In the genomic region with DNA sequence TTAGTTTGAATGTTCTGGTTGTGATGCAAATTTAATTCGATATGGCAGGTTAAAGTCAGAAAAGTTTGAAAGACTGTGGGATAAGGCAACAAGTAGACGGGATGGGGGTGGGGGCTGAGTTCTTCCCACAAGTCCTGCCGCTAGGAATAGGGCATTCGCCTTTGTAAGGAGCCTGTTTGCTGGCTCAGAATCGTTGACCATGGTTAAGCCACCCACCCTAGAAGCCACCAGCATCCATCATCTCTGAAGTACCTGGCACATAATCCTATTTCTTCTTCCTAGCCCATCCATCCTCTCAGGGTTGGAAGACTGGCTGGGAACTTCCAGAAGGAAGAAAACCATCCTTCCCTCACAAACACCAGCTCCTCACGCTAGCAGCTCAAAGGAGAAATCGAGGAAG, we compare ENCODE assay signal across 8 mouse cellular contexts. TPM values are rescaled to one million over a fixed set of nuclear protein-coding genes. Genes with fewer than 3 reads are reported as not detected.
DNase-seq lines count a peak whose midpoint lies in the region; ATAC-seq and TF ChIP-seq lines count a peak whose summit lies in the region.

No protein-coding gene starts in this region.

- 0 out of 4 replicates have a peak, but pooled peaks cover 0 to under 1% of the 10 kb centered on the region in 2 experiments for H3K4me1 ChIP-seq in heart, embryonic 14.5 days (ENCODE audit: control insufficient read depth in 2 of 2, insufficient read depth in 2 of 2, low read length in 2 of 2)
- H3K4me1 ChIP-seq in ES-E14 (ENCODE audit: control insufficient read depth in 2 of 2, insufficient read depth in 2 of 2, low read length in 2 of 2, poor library complexity in 1 of 2), result no peaks in the 10 kb centered on the region
- H3K4me1 ChIP-seq in forebrain, embryonic 16.5 days (replicated peaks; ENCODE audit: control insufficient read depth, insufficient read depth, low read length), result peaks cover 63% of the 10 kb centered on the region

- ATAC-seq in heart, embryonic 14.5 days (ENCODE audit: insufficient number of reproducible peaks, insufficient read depth, low FRiP score, low read depth), result no peak
- no peak for ATAC-seq in forebrain, embryonic 16.5 days

- H3K27me3 ChIP-seq in heart, embryonic 14.5 days (ENCODE audit: control insufficient read depth, insufficient read depth, low read length), result peaks cover 20% of the 10 kb centered on the region; the same call in 1 of the 2 replicates
- H3K27me3 ChIP-seq in forebrain, embryonic 16.5 days (replicated peaks; ENCODE audit: control insufficient read depth, insufficient read depth, low read length), result no peaks in the 10 kb centered on the region

- DNase-seq in heart, postnatal 4 days, result no peak
- DNase-seq in ES-E14 (ENCODE audit: low read depth, low spot score), result no peak
- DNase-seq in urinary bladder, adult 18-20 months (ENCODE audit: low spot score in 2 of 2), result no peak
- DNase-seq in adrenal gland, adult 2 months, result no peak
- DNase-seq in left cerebral cortex, adult 18-20 months (ENCODE audit: low spot score in 2 of 2), result no peak

- WGBS in heart, embryonic 14.5 days, result 15% methylated on average over 7 of the region's 7 CpGs
- WGBS in forebrain, embryonic 16.5 days, result 5% methylated on average over 7 of the region's 7 CpGs
- WGBS in macrophage (ENCODE audit: missing documents), result 54% methylated on average over 7 of the region's 7 CpGs

- peak overlapping the region; percentile 79 for H3K9ac ChIP-seq in heart, embryonic 14.5 days (ENCODE audit: low read length)
- no peak overlapping the region for H3K9ac ChIP-seq in ES-E14 (ENCODE audit: insufficient read depth, low read depth, low read length, poor library complexity, severe bottlenecking)
- H3K9ac ChIP-seq in forebrain, embryonic 16.5 days (replicated peaks; ENCODE audit: low read depth, low read length), result peak overlapping the region; percentile 98

- no peaks in the 10 kb centered on the region for H3K36me3 ChIP-seq in heart, embryonic 14.5 days (ENCODE audit: control insufficient read depth, insufficient read depth, low read length)
- no peaks in the 10 kb centered on the region for H3K36me3 ChIP-seq in ES-E14 (ENCODE audit: control insufficient read depth, insufficient read depth, low read length, poor library complexity, severe bottlenecking)
- H3K36me3 ChIP-seq in forebrain, embryonic 16.5 days (ENCODE audit: control insufficient read depth, insufficient read depth), result no peaks in the 10 kb centered on the region
- H3K36me3 ChIP-seq in macrophage (ENCODE audit: inconsistent target), result no peaks in the 10 kb centered on the region

- in situ Hi-C loops in ES-E14 (cut with MboI; ENCODE audit: low sequenced_read_pairs in 2 of 2, unreplicated experiment in 2 of 2), result no loop called here

- no peaks in the 10 kb centered on the region for H3K9me3 ChIP-seq in heart, embryonic 14.5 days (ENCODE audit: control insufficient read depth, low read length)
- H3K9me3 ChIP-seq in ES-E14 (ENCODE audit: control insufficient read depth, insufficient read depth, low read depth, low read length), result no peaks in the 10 kb centered on the region
- H3K9me3 ChIP-seq in forebrain, embryonic 16.5 days (ENCODE audit: control insufficient read depth, low read length), result no peaks in the 10 kb centered on the region

- peak overlapping the region; percentile 55 to 77 for H3K4me3 ChIP-seq in heart, embryonic 14.5 days (ENCODE audit: control insufficient read depth in 1 of 2, insufficient read depth in 1 of 2, low read depth in 1 of 2, low read length in 2 of 2)
- H3K4me3 ChIP-seq in ES-E14 (ENCODE audit: insufficient read depth in 1 of 2, low read depth in 1 of 2, low read length in 2 of 2, poor library complexity in 1 of 2, severe bottlenecking in 1 of 2), result peak overlapping the region; percentile 77 to 96; a peak in 3 of 4 replicates
- H3K4me3 ChIP-seq in forebrain, embryonic 16.5 days (replicated peaks; ENCODE audit: low read length), result peak overlapping the region; percentile 91
- peak overlapping the region; percentile 42; the same call in 1 of the 2 replicates for H3K4me3 ChIP-seq in macrophage (ENCODE audit: inconsistent target)

- peak overlapping the region; percentile 95 for H3K4me2 ChIP-seq in heart, embryonic 14.5 days (ENCODE audit: low read length)
- peak overlapping the region; percentile 83 for H3K4me2 ChIP-seq in forebrain, embryonic 16.5 days (ENCODE audit: low read length)

- no peaks in the 10 kb centered on the region for H3K79me2 ChIP-seq in macrophage (ENCODE audit: inconsistent target)

- no peak overlapping the region for H3K27ac ChIP-seq in heart, embryonic 14.5 days (replicated peaks in 1 of 2; ENCODE audit: control insufficient read depth in 1 of 2, insufficient read depth in 1 of 2, low read depth in 2 of 2, low read length in 2 of 2)
- H3K27ac ChIP-seq in ES-E14 (ENCODE audit: insufficient read depth, low read depth, low read length, poor library complexity, severe bottlenecking) (no peak overlapping the region), macrophage (no peak overlapping the region)
- peak overlapping the region; percentile 97 for H3K27ac ChIP-seq in forebrain, embryonic 16.5 days (ENCODE audit: low read length)

TF ChIP-seq in ES-E14, 5 proteins besides CTCF, POLR2A, EP300 and RAD21 (continues in another document):
- TF ChIP-seq HCFC1 (IDR thresholded peaks at IDR 0.05; ENCODE audit: borderline replicate concordance, insufficient read depth, low read length), result no peak

RNA-seq across cellular contexts. Expression of a gene that starts 1.2 kb away (rescaled TPM):
- 3.5 and 3.6 TPM in 2 replicates for polyA plus RNA-seq in heart, embryonic 14.5 days (2014; fragmentation: Nextera tagmentation; extraction: Ambion mirVana)
- 1 to 10 TPM; 3.1 to 3.7 TPM for total RNA-seq in heart, postnatal 4 days (2021)
- total RNA-seq in ES-E14 (2012; rRNA removed), result 4.1 and 5.8 TPM in 2 replicates
- polyA plus RNA-seq in forebrain, embryonic 16.5 days (2015; fragmentation: Nextera tagmentation; extraction: Ambion mirVana), result 43.2 and 50.4 TPM in 2 replicates
- 1 to 10 TPM in 22 of 26 experiments, under 1 TPM in 4; 0.73 to 8.2 (median 2.8) TPM for total RNA-seq in macrophage (2018; cell fraction: chromatin; rRNA removed)
- total RNA-seq in macrophage (2018; cell fraction: cytosol; rRNA removed), result 1 to 10 TPM in 13 of 26 experiments, under 1 TPM in 13; 0.47 to 2.5 (median 1.3) TPM
- 1 to 10 TPM in 20 of 26 experiments, under 1 TPM in 6; 0.58 to 9.2 (median 2.0) TPM for total RNA-seq in macrophage (2018; cell fraction: nucleus; rRNA removed)
- polyA plus RNA-seq in macrophage (2018), result 0.63 to 1.2 TPM (median 1.1 TPM) in 3 replicates
- 10 to 100 TPM; 11.9 to 15.4 TPM for total RNA-seq in adrenal gland, adult 2 months (2021)
- 4.2 and 4.7 TPM in 2 replicates for polyA plus RNA-seq in adrenal gland, adult 2 months (2012; rRNA removed)
- 10 to 100 TPM; 60.6 to 72.1 TPM for total RNA-seq in left cerebral cortex, adult 18-20 months (2021)

RNA-seq across cellular contexts. Expression of a gene that starts 4.2 kb away (rescaled TPM):
- not detected in 2 replicates for polyA plus RNA-seq in heart, embryonic 14.5 days (2014; fragmentation: Nextera tagmentation; extraction: Ambion mirVana)
- not detected for total RNA-seq in heart, postnatal 4 days (2021)
- not detected in 2 replicates for total RNA-seq in ES-E14 (2012; rRNA removed)
- polyA plus RNA-seq in forebrain, embryonic 16.5 days (2015; fragmentation: Nextera tagmentation; extraction: Ambion mirVana), result 0.10 and 0.55 TPM in 2 replicates
- not detected for total RNA-seq in macrophage (2018; cell fraction: chromatin; rRNA removed)
- total RNA-seq in macrophage (2018; cell fraction: cytosol; rRNA removed), result not detected
- not detected for total RNA-seq in macrophage (2018; cell fraction: nucleus; rRNA removed)
- polyA plus RNA-seq in macrophage (2018), result not detected in 3 replicates
- not detected for total RNA-seq in adrenal gland, adult 2 months (2021)
- not detected in 2 replicates for polyA plus RNA-seq in adrenal gland, adult 2 months (2012; rRNA removed)
- total RNA-seq in left cerebral cortex, adult 18-20 months (2021), result under 1 TPM in 1 of 2 experiments, not detected in 1; 0.33 TPM

RNA-seq across cellular contexts. Expression of a gene that starts 36.5 kb away (rescaled TPM):
- polyA plus RNA-seq in heart, embryonic 14.5 days (2014; fragmentation: Nextera tagmentation; extraction: Ambion mirVana), result 97.5 and 105 TPM in 2 replicates
- total RNA-seq in heart, postnatal 4 days (2021), result 10 to 100 TPM; 37.5 to 39.9 TPM
- 96.9 and 112 TPM in 2 replicates for total RNA-seq in ES-E14 (2012; rRNA removed)
- 129 and 134 TPM in 2 replicates for polyA plus RNA-seq in forebrain, embryonic 16.5 days (2015; fragmentation: Nextera tagmentation; extraction: Ambion mirVana)
- total RNA-seq in macrophage (2018; cell fraction: chromatin; rRNA removed), result 100 to 1,000 TPM in 9 of 26 experiments, 10 to 100 TPM in 17; 29.3 to 170 (median 71.2) TPM
- total RNA-seq in macrophage (2018; cell fraction: cytosol; rRNA removed), result 10 to 100 TPM; 19.0 to 36.5 (median 29.1) TPM
- total RNA-seq in macrophage (2018; cell fraction: nucleus; rRNA removed), result 100 to 1,000 TPM in 3 of 26 experiments, 10 to 100 TPM in 23; 24.0 to 135 (median 57.6) TPM
- 40.4 to 71.1 TPM (median 43.2 TPM) in 3 replicates for polyA plus RNA-seq in macrophage (2018)
- total RNA-seq in adrenal gland, adult 2 months (2021), result 10 to 100 TPM; 40.4 to 53.8 TPM
- polyA plus RNA-seq in adrenal gland, adult 2 months (2012; rRNA removed), result 8.2 and 11.8 TPM in 2 replicates
- total RNA-seq in left cerebral cortex, adult 18-20 months (2021), result 10 to 100 TPM; 27.9 to 31.7 TPM

RNA-seq across cellular contexts. Expression of a gene that starts 56.3 kb away (rescaled TPM):
- polyA plus RNA-seq in heart, embryonic 14.5 days (2014; fragmentation: Nextera tagmentation; extraction: Ambion mirVana), result not detected in 2 replicates
- total RNA-seq in heart, postnatal 4 days (2021), result not detected
- 0.85 and 1.0 TPM in 2 replicates for total RNA-seq in ES-E14 (2012; rRNA removed)
- polyA plus RNA-seq in forebrain, embryonic 16.5 days (2015; fragmentation: Nextera tagmentation; extraction: Ambion mirVana), result not detected in 2 replicates
- total RNA-seq in macrophage (2018; cell fraction: chromatin; rRNA removed), result 1 to 10 TPM in 11 of 26 experiments, under 1 TPM in 1, not detected in 14; 0.91 to 3.3 (median 1.7) TPM
- total RNA-seq in macrophage (2018; cell fraction: cytosol; rRNA removed), result under 1 TPM in 2 of 26 experiments, not detected in 24; 0.17 to 0.18 TPM
- total RNA-seq in macrophage (2018; cell fraction: nucleus; rRNA removed), result 1 to 10 TPM in 10 of 26 experiments, under 1 TPM in 2, not detected in 14; 0.47 to 2.7 (median 1.3) TPM
- polyA plus RNA-seq in macrophage (2018), result not detected in 3 replicates
- under 1 TPM in 1 of 2 experiments, not detected in 1; 0.26 TPM for total RNA-seq in adrenal gland, adult 2 months (2021)
- not detected in 2 replicates for polyA plus RNA-seq in adrenal gland, adult 2 months (2012; rRNA removed)
- not detected for total RNA-seq in left cerebral cortex, adult 18-20 months (2021)

RNA-seq across cellular contexts. Expression of a gene that starts 58.6 kb away (rescaled TPM):
- polyA plus RNA-seq in heart, embryonic 14.5 days (2014; fragmentation: Nextera tagmentation; extraction: Ambion mirVana), result not detected in 2 replicates
- total RNA-seq in heart, postnatal 4 days (2021), result not detected
- 0.67 and 1.1 TPM in 2 replicates for total RNA-seq in ES-E14 (2012; rRNA removed)
- not detected in 2 replicates for polyA plus RNA-seq in forebrain, embryonic 16.5 days (2015; fragmentation: Nextera tagmentation; extraction: Ambion mirVana)
- total RNA-seq in macrophage (2018; cell fraction: chromatin; rRNA removed), result 1 to 10 TPM in 9 of 26 experiments, under 1 TPM in 3, not detected in 14; 0.75 to 4.8 (median 1.6) TPM
- not detected for total RNA-seq in macrophage (2018; cell fraction: cytosol; rRNA removed)
- 1 to 10 TPM in 8 of 26 experiments, under 1 TPM in 5, not detected in 13; 0.57 to 2.3 (median 1.1) TPM for total RNA-seq in macrophage (2018; cell fraction: nucleus; rRNA removed)
- polyA plus RNA-seq in macrophage (2018), result not detected in 3 replicates
- not detected for total RNA-seq in adrenal gland, adult 2 months (2021)
- polyA plus RNA-seq in adrenal gland, adult 2 months (2012; rRNA removed), result not detected in 2 replicates
- under 1 TPM in 1 of 2 experiments, not detected in 1; 0.35 TPM for total RNA-seq in left cerebral cortex, adult 18-20 months (2021)
